26 mouse cellular contexts compared by ENCODE assay signal in the genomic region with DNA sequence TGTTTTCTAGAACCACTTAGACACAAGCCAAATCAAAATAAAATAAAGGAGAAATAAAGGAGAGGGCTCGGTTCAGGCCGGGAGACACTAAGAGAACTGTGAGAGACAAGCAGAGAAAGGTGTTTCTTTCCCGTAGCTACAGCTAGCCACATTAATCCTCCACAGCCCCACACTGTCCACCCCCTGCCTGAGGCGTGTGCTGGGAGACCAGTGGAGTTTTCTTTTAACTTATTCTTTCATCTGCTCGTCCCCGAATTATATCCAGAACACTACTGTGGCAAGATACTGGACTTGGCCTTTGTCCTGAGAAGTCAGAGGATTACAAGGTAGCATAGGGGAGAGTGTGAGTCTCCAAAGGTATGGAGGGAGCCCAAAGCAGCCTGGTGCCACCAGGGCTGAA.
DNase-seq lines count a peak whose midpoint lies in the region; ATAC-seq lines count a peak whose summit lies in the region.
"Had no signal": no experiment of that assay in that cellular context is flagged by ENCODE, and none has a peak within 500 bp of the region (broad histone marks: within the 10 kb centered on the region; RNA-seq: fewer than 3 reads in every experiment).

No protein-coding gene starts in this region.

- no peak for DNase-seq in heart, adult 18-20 months
- DNase-seq in adipocyte (ENCODE audit: low spot score) = no peak
- DNase-seq: adrenal gland, postnatal 10 days; cerebellum, adult 8-10 months; cerebellum, postnatal 25 days; gastrocnemius, postnatal 14 days; heart, postnatal 4 days; kidney, adult 8-10 months; lung, embryonic 14.5 days; lung, postnatal 14 days; right cerebral cortex, postnatal 14 days; thymus, postnatal 4 days had no signal

- peaks cover 38% of the 10 kb centered on the region for H3K27me3 ChIP-seq in forebrain, embryonic 13.5 days
- peaks cover 12% of the 10 kb centered on the region for H3K27me3 ChIP-seq in forebrain, embryonic 16.5 days (replicated peaks; ENCODE audit: control insufficient read depth, insufficient read depth, low read length)
- peaks cover 32% of the 10 kb centered on the region for H3K27me3 ChIP-seq in heart, embryonic 13.5 days (replicated peaks)
- H3K27me3 ChIP-seq in neural tube, embryonic 12.5 days (replicated peaks) = no peaks in the 10 kb centered on the region
- 0 out of 2 replicates have a peak, but pooled peaks cover 6% of the 10 kb centered on the region for H3K27me3 ChIP-seq in neural tube, embryonic 15.5 days (replicated peaks)
- H3K27me3 ChIP-seq: intestine, embryonic 15.5 days had no signal

- H3K27ac ChIP-seq in forebrain, embryonic 13.5 days = no peak overlapping the region
- H3K27ac ChIP-seq in forebrain, embryonic 16.5 days (ENCODE audit: low read length) = no peak overlapping the region
- no peak overlapping the region for H3K27ac ChIP-seq in heart, embryonic 13.5 days (replicated peaks)
- H3K27ac ChIP-seq in neural tube, embryonic 12.5 days = no peak overlapping the region
- H3K27ac ChIP-seq in neural tube, embryonic 15.5 days (replicated peaks) = no peak overlapping the region
- H3K27ac ChIP-seq: embryonic facial prominence, embryonic 10.5 days; embryonic facial prominence, embryonic 15.5 days; intestine, embryonic 15.5 days; kidney, postnatal 0 days; liver, embryonic 15.5 days; neural tube, embryonic 13.5 days had no signal

- no peak for ATAC-seq in forebrain, embryonic 13.5 days
- no peak for ATAC-seq in forebrain, embryonic 16.5 days
- ATAC-seq in heart, embryonic 13.5 days (ENCODE audit: extremely low read depth, insufficient number of reproducible peaks, low FRiP score, low TSS enrichment) = no peak
- ATAC-seq in neural tube, embryonic 12.5 days (ENCODE audit: low FRiP score, low read depth) = no peak
- ATAC-seq in neural tube, embryonic 15.5 days (ENCODE audit: low FRiP score) = no peak
- ATAC-seq: hindbrain, embryonic 16.5 days; intestine, embryonic 15.5 days had no signal

- H3K9me3 ChIP-seq in forebrain, embryonic 13.5 days (replicated peaks) = no peaks in the 10 kb centered on the region
- no peaks in the 10 kb centered on the region for H3K9me3 ChIP-seq in forebrain, embryonic 16.5 days (ENCODE audit: control insufficient read depth, low read length)
- no peaks in the 10 kb centered on the region for H3K9me3 ChIP-seq in heart, embryonic 13.5 days
- no peaks in the 10 kb centered on the region for H3K9me3 ChIP-seq in neural tube, embryonic 12.5 days
- H3K9me3 ChIP-seq in neural tube, embryonic 15.5 days (replicated peaks) = no peaks in the 10 kb centered on the region
- H3K9me3 ChIP-seq: embryonic facial prominence, embryonic 10.5 days; embryonic facial prominence, embryonic 15.5 days; intestine, embryonic 15.5 days; liver, embryonic 15.5 days; neural tube, embryonic 13.5 days had no signal

- H3K4me2 ChIP-seq in forebrain, embryonic 13.5 days = peak overlapping the region; percentile 1
- no peak overlapping the region for H3K4me2 ChIP-seq in forebrain, embryonic 16.5 days (ENCODE audit: low read length)
- peak overlapping the region; percentile 37 for H3K4me2 ChIP-seq in heart, embryonic 13.5 days
- 0 out of 2 replicates have a peak overlapping the region, but pooled peaks have one; percentile 3 for H3K4me2 ChIP-seq in neural tube, embryonic 12.5 days (replicated peaks)
- H3K4me2 ChIP-seq in neural tube, embryonic 15.5 days = no peak overlapping the region
- H3K4me2 ChIP-seq: embryonic facial prominence, embryonic 15.5 days; intestine, embryonic 15.5 days; liver, embryonic 15.5 days; lung, embryonic 14.5 days had no signal

- H3K4me3 ChIP-seq in forebrain, embryonic 13.5 days = no peak overlapping the region
- no peak overlapping the region for H3K4me3 ChIP-seq in forebrain, embryonic 16.5 days (replicated peaks; ENCODE audit: low read length)
- no peak overlapping the region for H3K4me3 ChIP-seq in heart, embryonic 13.5 days
- no peak overlapping the region for H3K4me3 ChIP-seq in neural tube, embryonic 12.5 days
- H3K4me3 ChIP-seq in neural tube, embryonic 15.5 days (replicated peaks) = no peak overlapping the region
- H3K4me3 ChIP-seq: embryonic facial prominence, embryonic 10.5 days; embryonic facial prominence, embryonic 15.5 days; intestine, embryonic 15.5 days; liver, embryonic 15.5 days; myocyte; neural tube, embryonic 13.5 days had no signal

- H3K4me1 ChIP-seq in forebrain, embryonic 13.5 days = peaks cover 7% of the 10 kb centered on the region
- peaks cover 3% of the 10 kb centered on the region for H3K4me1 ChIP-seq in forebrain, embryonic 16.5 days (replicated peaks; ENCODE audit: control insufficient read depth, insufficient read depth, low read length)
- 0 out of 2 replicates have a peak, but pooled peaks cover 7% of the 10 kb centered on the region for H3K4me1 ChIP-seq in heart, embryonic 13.5 days
- H3K4me1 ChIP-seq in neural tube, embryonic 12.5 days = peaks cover 7% of the 10 kb centered on the region
- peaks cover 4% of the 10 kb centered on the region; the same call in 1 of the 2 replicates for H3K4me1 ChIP-seq in neural tube, embryonic 15.5 days
- H3K4me1 ChIP-seq: embryonic facial prominence, embryonic 15.5 days; intestine, embryonic 15.5 days; liver, embryonic 15.5 days had no signal

- no peak overlapping the region for H3K9ac ChIP-seq in forebrain, embryonic 13.5 days
- no peak overlapping the region for H3K9ac ChIP-seq in forebrain, embryonic 16.5 days (replicated peaks; ENCODE audit: low read depth, low read length)
- no peak overlapping the region for H3K9ac ChIP-seq in heart, embryonic 13.5 days
- H3K9ac ChIP-seq in neural tube, embryonic 12.5 days = no peak overlapping the region
- H3K9ac ChIP-seq in neural tube, embryonic 15.5 days (replicated peaks) = no peak overlapping the region
- H3K9ac ChIP-seq: embryonic facial prominence, embryonic 15.5 days; intestine, embryonic 15.5 days; liver, embryonic 15.5 days; lung, embryonic 14.5 days; neural tube, embryonic 13.5 days had no signal

- WGBS in forebrain, embryonic 13.5 days = 23% methylated on average over 6 of the region's 6 CpGs
- 34% methylated on average over 6 of the region's 6 CpGs for WGBS in forebrain, embryonic 16.5 days
- WGBS in heart, embryonic 13.5 days = 32% methylated on average over 6 of the region's 6 CpGs
- WGBS in neural tube, embryonic 12.5 days = 38% methylated on average over 6 of the region's 6 CpGs
- WGBS in neural tube, embryonic 15.5 days = 40% methylated on average over 6 of the region's 6 CpGs

- H3K36me3 ChIP-seq in forebrain, embryonic 13.5 days (ENCODE audit: poor library complexity, severe bottlenecking) = no peaks in the 10 kb centered on the region
- no peaks in the 10 kb centered on the region for H3K36me3 ChIP-seq in forebrain, embryonic 16.5 days (ENCODE audit: control insufficient read depth, insufficient read depth)
- H3K36me3 ChIP-seq in heart, embryonic 13.5 days = no peaks in the 10 kb centered on the region
- H3K36me3 ChIP-seq in neural tube, embryonic 12.5 days = no peaks in the 10 kb centered on the region
- H3K36me3 ChIP-seq in neural tube, embryonic 15.5 days = no peaks in the 10 kb centered on the region
- H3K36me3 ChIP-seq: embryonic facial prominence, embryonic 10.5 days; embryonic facial prominence, embryonic 15.5 days; G1E; intestine, embryonic 15.5 days; liver, embryonic 15.5 days; neural tube, embryonic 13.5 days had no signal

Comparison
In these comparisons a context has a peak if more than half of its experiments do, and no peak if none do; other contexts are left out.
1. H3K4me2 ChIP-seq: peak in forebrain, embryonic 13.5 days (single experiment), heart, embryonic 13.5 days (single experiment) and neural tube, embryonic 12.5 days (single experiment); none in forebrain, embryonic 16.5 days (single experiment) and neural tube, embryonic 15.5 days (single experiment).